ENCODE assay signal across 8 mouse cellular contexts in genomic region chr1:73998131-73998865, GRCm38 (mm10).
DNase-seq lines count a peak whose midpoint lies in the region; ATAC-seq lines count a peak whose summit lies in the region.

No protein-coding gene starts in this region.

- 60% methylated on average over 9 of the region's 9 CpGs for WGBS in liver, embryonic 12.5 days (ENCODE audit: insufficient replicate concordance)
- WGBS in midbrain, embryonic 13.5 days, result 80% methylated on average over 9 of the region's 9 CpGs
- WGBS in forebrain, embryonic 13.5 days, result 73% methylated on average over 9 of the region's 9 CpGs

- H3K4me3 ChIP-seq in liver, embryonic 12.5 days, result no peak overlapping the region
- no peak overlapping the region for H3K4me3 ChIP-seq in midbrain, embryonic 13.5 days (replicated peaks)
- no peak overlapping the region for H3K4me3 ChIP-seq in forebrain, embryonic 13.5 days

- H3K9ac ChIP-seq in liver, embryonic 12.5 days, result no peak overlapping the region
- no peak overlapping the region for H3K9ac ChIP-seq in midbrain, embryonic 13.5 days (replicated peaks)
- H3K9ac ChIP-seq in forebrain, embryonic 13.5 days, result no peak overlapping the region

- DNase-seq in liver, result no peak
- DNase-seq in gastrocnemius, postnatal 14 days, result peak; percentile 65
- DNase-seq in kidney, adult 9 months, result peak; percentile 64
- DNase-seq in lung, postnatal 36 days, result peak; percentile 89
- DNase-seq in cerebellum, adult 9-10 months, result no peak

- ATAC-seq in liver, embryonic 12.5 days, result no peak
- ATAC-seq in midbrain, embryonic 13.5 days, result no peak
- no peak for ATAC-seq in forebrain, embryonic 13.5 days

- peaks cover 54% of the 10 kb centered on the region for H3K4me1 ChIP-seq in liver, embryonic 12.5 days
- H3K4me1 ChIP-seq in midbrain, embryonic 13.5 days (replicated peaks), result peaks cover 9% of the 10 kb centered on the region
- H3K4me1 ChIP-seq in forebrain, embryonic 13.5 days, result peaks cover 6% of the 10 kb centered on the region; the same call in 1 of the 2 replicates

- peaks cover 27% of the 10 kb centered on the region for H3K36me3 ChIP-seq in liver, embryonic 12.5 days
- no peaks in the 10 kb centered on the region for H3K36me3 ChIP-seq in midbrain, embryonic 13.5 days
- H3K36me3 ChIP-seq in forebrain, embryonic 13.5 days (ENCODE audit: poor library complexity, severe bottlenecking), result no peaks in the 10 kb centered on the region

- no peaks in the 10 kb centered on the region for H3K27me3 ChIP-seq in liver, embryonic 12.5 days (replicated peaks)
- H3K27me3 ChIP-seq in midbrain, embryonic 13.5 days, result no peaks in the 10 kb centered on the region
- H3K27me3 ChIP-seq in forebrain, embryonic 13.5 days, result no peaks in the 10 kb centered on the region

- intact Hi-C loops in gastrocnemius, postnatal 14 days (cut with DNase I; ENCODE audit: low total_unique reads), result no loop called here

- H3K9me3 ChIP-seq in liver, embryonic 12.5 days (replicated peaks), result no peaks in the 10 kb centered on the region
- no peaks in the 10 kb centered on the region for H3K9me3 ChIP-seq in midbrain, embryonic 13.5 days
- no peaks in the 10 kb centered on the region for H3K9me3 ChIP-seq in forebrain, embryonic 13.5 days (replicated peaks)

- H3K4me2 ChIP-seq in liver, embryonic 12.5 days, result no peak overlapping the region
- no peak overlapping the region for H3K4me2 ChIP-seq in midbrain, embryonic 13.5 days (replicated peaks)
- no peak overlapping the region for H3K4me2 ChIP-seq in forebrain, embryonic 13.5 days

- 0 out of 2 replicates have a peak overlapping the region, but pooled peaks have one; percentile 24 for H3K27ac ChIP-seq in liver, embryonic 12.5 days
- H3K27ac ChIP-seq in midbrain, embryonic 13.5 days, result no peak overlapping the region
- H3K27ac ChIP-seq in forebrain, embryonic 13.5 days, result no peak overlapping the region

Comparison
In these comparisons a context has a peak if more than half of its experiments do, and no peak if none do; other contexts are left out.
1. DNase-seq: peak in gastrocnemius, postnatal 14 days (single experiment), kidney, adult 9 months (single experiment) and lung, postnatal 36 days (single experiment); none in liver (single experiment) and cerebellum, adult 9-10 months (single experiment).